Mouse (Mus musculus): ENCODE measurements around the gene Gm5148.
A peak's percentile ranks its signal among the peaks of the same experiment; 100 is the strongest.

Gm5148 gene

DNA sequence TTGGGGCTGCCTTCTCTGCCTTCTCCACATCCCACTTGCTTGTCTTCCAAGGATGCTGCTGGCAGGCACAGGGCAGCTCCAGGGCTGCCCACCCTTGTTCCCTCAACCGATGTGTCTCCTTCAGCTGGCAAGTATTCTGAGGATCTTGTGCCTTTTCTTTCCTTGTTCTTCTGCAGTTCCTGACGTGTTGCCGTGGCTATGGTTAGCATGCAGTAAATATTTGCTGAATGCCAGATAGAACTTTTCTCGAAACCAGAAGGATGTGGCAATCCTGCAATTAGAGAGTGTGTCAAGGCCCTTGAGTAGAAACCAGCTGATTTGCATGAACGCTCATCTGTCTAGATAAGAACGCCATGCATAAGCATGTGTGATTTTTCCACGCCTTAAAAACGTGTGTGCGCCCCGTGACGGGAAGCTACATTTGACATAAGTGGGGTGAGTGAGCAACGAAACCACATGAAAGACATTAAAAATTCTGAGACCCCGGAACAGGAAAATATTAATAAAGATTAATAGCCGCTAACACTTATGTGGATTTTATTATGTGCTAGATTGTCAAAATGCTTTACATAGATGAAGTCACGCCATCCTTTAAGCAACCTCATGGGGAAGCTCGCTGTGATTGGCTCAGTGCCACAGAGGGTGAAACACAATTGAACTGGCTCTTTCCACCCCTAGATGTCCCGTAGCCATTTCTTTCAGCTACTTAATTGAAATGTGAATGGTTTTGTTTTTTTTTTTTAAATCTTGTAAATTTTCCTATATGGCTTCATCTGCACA lies 14.1 kb upstream of the Gm5148 start:
- no peak for DNase-seq (ENCODE audit: low spot score)

DNA sequence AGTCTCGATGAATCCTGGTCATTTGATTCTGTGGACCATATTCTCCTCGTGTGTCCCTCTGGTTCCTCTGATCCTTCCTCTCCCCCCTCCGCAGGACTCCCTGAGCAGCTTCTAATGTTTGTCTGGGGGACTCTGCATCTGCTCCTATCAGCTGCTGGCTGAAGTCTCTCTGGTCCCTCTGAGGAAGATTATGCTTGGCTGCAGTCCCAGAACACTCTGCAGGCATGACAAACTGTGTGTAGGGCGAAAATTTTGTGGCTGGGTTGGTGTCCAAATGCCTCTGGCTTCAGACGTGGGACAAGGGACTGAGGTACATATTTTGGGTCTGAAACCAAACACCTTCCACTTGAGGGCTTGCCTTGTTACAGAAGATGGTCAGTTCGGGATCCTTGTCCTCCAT lies 13.1 kb upstream of the Gm5148 start:
- no peak for DNase-seq (ENCODE audit: low spot score)

DNA sequence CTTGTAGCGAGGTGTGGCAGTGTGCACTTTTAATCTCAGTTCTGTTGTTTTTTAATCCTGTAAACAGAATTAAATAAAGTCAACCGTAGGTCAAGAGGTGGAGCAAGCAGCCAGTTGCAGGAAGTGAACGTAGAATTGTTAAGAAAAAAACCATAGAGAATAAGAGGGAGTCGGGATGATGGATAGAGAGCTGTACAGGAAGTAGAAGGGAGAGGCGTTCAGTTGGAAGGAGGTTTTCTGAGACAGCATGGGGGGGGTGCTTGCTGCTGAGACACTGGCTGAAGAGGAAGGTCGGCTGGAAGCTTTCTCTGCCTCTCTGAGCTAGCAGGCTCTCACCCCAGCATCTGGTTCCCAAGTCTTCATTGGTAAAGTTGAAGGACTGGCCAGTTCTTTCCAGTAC lies 10.9 kb upstream of the Gm5148 start:
- DNase-seq (ENCODE audit: low spot score) = no peak

DNA sequence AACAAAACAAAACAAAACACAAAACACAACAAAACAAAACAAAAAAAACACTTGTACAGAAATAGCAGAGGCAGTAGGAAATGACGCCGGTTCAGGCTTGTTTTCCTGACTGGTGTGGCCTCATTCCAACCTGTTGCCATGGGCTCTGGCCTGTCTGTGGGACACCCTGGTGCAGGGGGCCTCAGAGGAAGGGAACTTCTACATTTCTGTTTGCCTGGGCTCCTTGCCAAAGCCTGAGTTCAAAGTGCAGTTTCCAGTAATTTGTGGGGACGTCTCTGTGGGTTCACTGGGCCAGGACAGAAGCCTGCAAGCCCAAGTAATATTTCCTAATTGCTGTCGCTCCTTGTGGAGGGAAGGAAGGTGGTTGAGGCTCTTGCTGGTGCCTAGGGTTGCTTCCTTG lies 4.9 kb upstream of the Gm5148 start:
- no peak for DNase-seq (ENCODE audit: low spot score)

DNA sequence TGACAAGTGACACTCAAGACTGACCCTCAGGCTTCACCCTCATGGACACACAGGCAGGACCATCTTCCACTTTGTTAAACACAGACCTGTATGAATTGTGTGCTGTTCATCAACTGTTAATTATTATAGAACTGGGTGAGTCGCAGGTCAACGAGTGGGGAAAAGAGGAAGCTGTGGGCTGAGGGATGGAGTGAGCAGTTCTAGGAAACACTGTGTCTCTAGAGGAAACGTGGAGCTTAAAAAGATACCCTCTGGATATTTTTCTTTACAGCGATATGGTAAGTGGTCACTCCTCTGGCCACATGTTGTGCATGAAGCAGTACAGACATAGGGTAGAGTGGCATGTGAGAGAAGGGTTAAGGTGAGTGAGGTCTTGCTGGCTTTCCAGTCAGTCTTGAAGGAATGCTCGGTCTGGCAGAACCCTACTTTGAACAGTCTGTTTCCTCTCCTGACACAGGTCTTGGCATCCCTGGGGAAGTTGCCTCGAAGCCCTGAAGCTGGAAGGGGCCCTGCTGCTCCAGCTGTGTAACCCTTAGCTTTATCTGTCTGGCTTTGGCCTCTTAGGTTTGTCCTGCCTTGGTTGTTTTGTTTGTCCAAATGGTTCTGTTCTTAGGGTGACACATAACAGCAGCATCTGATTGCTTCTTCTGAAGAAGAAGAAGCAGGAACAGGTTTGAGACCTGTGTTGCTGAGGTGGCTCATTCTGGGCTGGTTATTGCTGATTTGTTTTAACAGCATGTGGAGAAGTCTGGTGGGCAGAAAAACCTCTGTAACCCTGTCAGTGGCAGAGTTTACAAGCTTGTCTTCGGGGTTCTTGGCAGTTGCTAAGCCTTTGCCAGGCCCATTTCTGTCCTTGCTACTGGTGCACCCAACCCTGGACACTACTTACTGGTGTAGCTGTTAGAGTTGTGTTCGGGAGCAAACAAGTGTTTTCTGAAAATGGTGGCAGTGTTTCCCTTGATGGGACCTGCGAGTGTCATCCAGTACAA lies 4.1 kb upstream of the Gm5148 start:
- no peak for DNase-seq (ENCODE audit: low spot score)

DNA sequence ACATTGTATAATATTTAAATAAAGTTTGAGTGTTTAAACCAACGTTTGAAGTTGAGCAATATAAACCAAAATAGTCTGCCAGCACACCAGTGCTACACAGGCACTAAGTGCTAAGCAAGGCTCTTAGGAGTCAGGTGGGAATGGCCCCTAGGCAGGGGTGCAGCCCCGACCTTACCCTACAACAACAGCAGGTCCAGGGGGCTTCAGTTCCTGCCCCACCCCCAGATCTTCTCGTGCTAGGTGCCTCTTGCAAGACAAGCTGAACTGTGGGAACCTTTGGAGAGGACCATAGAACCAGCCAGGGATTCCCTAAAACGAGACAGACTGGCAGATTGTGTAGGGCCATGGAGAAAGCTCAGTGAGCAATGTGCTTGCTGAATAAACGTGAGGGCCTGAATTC lies 3.1 kb upstream of the Gm5148 start:
- no peak for DNase-seq (ENCODE audit: low spot score)

DNA sequence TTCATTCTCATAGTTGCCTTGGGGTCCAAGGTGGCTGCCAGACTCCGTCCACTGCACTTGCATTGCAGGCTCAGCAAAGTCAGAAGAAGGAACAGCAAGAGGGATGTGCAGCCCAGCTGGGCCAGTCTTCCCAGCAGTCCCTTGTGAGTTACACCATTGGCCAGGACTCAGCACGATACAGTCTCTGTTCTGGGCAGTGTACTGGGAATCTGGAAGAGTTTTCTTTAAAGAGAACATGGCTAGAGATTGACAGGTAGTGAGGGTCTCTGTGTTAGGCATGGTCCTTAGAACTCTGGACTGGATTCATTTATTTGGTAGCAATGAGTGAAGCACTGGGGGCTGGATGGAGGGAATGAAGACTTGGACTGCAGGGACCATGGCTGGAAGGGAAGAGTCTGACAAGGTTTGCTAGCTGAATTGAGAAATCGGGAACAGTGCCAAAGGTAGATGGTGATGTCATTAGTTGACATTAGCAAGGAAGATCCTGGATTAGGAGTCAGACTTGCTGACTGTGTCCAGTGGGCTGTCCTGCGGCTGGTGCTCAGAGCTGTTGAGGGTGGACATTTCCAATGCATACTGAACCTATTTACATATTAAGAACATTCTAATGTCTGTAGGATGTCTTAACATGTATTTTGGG lies 2.3 kb upstream of the Gm5148 start:
- DNase-seq (ENCODE audit: low spot score) = no peak

DNA sequence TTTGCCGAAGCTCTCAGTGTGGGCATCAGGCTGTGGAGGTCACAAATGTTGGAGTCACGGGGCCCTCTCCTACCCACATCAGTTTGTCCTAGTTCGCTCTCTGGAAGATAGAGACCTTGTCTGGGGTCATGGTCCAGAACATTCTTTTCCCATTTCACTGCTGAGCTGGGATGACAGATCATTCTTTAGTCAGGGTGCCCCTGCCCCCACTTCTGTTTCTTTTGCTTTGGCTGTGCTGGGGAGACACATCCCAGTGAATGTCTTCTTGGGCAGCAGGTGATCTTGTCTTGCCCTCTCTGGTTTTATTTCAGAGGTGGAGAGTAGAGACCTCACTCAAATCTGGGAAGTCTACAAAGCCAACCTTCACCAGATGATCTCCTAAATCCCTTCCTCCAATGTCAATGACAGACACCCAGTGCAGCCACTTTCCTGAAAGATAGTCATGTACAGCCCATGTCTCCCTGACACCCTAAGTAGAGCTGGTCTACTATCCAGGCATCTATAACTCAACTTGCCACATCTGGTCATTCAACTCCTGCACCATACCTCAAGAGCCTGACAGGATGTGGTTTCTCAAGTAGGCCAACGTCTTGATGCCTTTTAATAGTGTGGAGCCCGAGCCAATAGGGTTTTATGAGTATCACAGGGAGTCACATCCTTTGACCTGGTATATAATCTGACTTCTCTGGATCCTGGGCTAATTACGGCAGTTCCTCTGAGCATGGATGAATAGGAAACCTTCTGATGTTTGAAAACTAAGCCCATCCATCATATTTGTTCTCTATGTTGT lies 851 bp upstream of the Gm5148 start:
- no peak for DNase-seq (ENCODE audit: low spot score)

DNA sequence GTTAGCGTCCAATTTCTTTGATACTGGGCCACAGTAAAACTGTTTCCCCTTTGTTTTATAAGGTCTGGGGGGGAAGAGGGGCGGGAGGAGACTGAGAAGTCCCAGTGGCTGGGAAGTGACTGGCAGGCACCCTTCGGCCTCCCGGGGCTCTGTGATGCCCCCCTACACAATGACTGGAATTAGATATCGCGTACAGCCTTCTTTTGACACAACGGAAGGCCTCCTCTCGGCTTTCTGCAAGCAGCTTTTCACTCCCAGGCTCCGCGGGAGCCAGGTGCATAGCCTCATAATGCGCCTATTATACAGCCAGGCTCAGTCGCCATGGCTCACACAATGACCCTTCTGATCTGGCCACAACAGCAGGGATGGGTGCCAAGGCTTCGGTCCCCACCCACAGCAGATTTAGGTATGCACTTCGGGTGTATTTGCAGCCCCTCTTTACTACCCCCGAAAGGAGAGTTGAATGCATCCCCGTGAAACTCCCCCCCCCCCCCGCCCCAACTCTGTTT lies 574 bp downstream of the Gm5148 start:
- no peak for DNase-seq (ENCODE audit: low spot score)

DNA sequence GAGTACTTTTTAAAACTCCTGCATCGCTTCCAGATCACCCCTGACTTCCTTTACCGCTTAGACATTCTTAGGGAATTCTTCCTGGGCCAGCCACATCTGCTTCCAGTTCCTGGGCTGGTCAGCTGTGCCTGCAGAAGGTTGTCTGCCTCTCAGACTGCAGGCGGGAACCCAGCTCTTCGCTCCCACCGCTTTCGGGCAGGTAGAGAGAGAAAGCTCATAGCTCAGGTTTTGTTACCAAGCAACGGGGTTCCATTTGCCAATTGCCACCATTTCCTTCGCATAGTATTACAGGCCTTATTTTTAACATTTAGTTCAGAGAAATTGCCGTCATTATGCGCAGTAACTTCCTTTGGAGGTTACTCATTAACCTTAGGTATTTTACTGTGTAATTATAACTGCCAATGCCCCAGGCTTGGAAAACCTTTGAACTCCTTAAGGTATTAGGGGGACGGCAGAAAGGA lies 1.2 kb downstream of the Gm5148 start:
- no peak for DNase-seq (ENCODE audit: low spot score)

DNA sequence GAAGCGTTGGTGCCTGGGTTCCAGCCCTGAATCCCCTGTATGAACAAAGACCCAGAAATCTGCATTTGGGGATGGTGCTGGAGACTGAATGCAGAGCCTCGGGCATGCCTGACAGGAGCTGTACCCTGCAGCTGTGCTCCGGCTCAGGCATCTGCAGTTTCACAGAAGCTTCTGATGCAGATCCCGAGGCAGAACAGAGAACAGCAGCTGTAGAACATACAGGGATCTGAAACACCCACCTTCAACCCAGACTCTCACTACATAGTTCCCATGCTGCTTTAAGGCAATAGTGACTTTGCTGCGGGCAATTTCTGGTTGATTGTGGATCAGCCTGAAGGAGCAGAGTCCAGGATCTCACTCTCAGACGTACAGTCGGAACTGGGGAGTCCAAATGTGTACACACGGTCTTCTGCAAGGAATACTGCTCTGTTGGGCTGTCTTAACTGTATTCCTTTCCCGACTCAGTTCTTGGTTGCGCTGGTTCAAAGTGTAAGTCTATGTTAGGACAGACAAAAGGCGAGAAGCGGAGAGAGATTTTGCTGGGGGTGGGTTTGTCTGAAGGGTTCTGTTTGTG lies 1.7 kb downstream of the Gm5148 start:
- no peak for DNase-seq (ENCODE audit: low spot score)

DNA sequence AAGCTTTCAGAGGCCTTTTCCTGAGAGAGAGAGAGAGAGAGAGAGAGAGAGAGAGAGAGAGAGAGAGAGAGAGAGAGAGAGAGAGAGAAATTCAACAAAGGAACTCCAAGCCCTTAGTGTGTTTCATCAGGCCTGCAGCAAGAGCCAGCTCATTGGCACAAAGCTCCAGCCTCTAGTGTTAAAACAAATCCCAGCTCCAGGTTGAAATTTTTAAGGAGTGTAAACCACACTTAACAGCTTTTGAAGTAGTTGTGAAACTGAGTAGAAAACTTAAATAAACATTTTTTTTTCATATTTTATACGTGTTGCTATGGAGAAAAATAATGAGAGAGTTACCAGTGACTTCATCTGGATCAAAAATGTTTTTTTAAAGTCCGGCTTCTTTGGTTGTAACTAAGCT lies 7.3 kb downstream of the Gm5148 start:
- DNase-seq (ENCODE audit: low spot score) = no peak

DNA sequence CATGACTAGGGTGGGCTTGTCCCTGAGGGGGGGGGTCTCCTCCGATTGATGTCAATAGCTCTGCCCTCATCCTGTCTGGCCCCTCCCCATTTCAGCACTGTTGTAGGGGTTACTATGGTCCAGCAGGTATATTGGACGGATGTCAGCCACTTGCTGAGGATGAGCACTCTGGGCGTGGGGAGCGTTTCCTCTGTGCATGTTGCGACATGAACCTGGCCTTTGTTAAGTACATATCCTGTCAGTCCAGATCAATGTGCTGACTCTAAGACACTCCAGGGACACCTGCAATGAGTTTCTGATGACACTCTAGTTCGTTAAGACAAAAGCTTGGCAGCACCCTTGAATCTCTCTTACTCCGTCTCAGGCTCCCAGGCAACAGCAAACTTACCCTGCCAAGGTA lies 8.6 kb downstream of the Gm5148 start:
- DNase-seq (ENCODE audit: low spot score) = no peak

DNA sequence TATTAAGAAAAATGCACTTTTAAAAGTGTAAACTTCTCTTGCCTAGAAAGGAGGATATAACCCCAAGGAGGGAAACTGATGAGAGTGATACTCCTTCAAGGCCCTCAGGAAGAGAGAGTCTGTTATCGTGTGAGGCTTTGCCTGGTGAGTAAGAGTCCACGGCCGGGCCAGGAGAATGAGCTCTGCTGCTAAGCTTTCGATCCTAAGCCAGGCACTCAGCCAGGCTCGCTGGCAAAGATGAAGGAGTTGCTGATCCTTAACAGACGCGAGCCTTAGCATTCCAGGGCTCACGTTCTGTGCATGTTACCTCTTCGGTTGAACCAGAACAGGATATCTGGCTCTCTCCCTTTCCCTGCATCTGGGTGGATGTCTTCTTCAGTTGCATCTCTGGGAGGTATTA lies 11.8 kb downstream of the Gm5148 start:
- DNase-seq (ENCODE audit: low spot score) = peak; percentile 37

DNA sequence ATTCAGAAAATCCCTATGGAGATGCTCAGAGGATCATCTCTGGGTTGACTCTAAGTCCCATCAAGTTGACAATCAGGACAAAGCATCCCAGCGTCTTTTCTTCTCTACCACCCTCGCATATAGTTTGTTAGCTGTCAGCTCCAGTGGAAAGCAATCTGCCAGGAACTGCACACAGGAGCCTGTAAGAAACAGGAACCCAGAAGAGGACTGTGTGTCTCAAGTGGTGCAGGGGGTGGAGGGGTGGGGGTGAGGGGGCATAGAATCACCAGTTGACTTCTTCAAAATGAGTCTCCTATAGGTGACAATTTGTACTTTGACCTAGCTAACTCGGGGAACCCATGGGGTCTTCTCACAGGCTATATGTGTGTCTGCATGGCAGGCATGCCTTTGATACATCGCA lies 12.7 kb downstream of the Gm5148 start:
- DNase-seq (ENCODE audit: low spot score) = no peak

DNA sequence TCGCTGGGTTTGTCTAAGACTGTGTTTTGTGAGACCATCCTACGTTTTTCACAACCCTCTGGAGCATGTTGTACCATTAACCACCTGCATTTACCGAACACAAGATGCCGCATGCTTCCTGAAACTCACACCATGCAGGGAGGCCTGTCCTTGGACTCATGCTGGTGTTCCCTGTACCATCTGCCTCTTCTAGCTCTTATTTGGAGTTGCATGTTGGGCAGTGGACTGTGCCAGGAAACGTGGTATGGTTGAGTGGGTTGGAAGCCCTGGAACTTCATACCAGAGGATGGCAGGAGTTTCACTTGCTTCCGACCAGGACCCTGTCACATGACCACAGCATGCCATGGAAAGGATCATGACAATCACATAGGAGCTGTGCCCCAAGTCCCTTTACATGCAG lies 16.5 kb downstream of the Gm5148 start:
- no peak for DNase-seq (ENCODE audit: low spot score)

DNA sequence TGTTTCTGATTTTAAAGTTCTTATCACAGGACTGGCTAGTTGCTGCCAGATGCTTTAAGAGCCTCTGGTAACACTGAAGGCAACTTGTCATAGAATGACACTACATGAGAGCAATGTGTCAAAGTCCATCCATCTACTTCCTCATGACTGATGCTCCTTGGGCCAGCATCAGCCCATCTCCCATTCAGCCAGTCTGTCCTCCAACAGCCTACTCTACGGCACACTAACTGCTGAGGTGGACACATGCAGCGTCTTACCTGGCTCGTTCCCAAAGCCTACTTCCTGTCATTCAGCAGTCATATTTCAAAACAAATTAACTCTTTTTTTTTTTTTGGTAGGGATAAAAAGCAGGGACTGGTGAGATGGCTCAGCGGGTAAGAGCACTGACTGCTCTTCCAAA lies 17.9 kb downstream of the Gm5148 start:
- DNase-seq (ENCODE audit: low spot score) = no peak

DNA sequence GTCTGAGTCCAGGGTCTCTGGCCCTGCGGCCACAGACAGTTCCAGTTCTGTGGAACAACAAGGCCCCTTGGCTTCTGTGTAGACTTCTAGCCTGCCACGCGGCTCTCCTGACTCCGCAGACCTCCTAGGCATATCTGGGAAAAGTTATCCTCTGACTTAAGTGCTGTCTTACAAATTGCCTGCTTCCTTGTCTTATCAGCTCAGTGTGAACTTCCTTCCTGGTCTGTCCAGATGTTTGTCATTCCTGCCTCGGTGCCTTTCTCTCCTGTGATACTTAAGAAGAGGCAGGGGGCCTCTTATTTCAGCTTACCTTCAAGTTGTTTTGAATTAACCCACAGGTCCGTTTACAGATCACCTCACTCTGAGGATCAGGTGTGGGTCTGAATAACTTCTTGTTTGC lies 18.9 kb downstream of the Gm5148 start:
- no peak for DNase-seq (ENCODE audit: low spot score)

DNA sequence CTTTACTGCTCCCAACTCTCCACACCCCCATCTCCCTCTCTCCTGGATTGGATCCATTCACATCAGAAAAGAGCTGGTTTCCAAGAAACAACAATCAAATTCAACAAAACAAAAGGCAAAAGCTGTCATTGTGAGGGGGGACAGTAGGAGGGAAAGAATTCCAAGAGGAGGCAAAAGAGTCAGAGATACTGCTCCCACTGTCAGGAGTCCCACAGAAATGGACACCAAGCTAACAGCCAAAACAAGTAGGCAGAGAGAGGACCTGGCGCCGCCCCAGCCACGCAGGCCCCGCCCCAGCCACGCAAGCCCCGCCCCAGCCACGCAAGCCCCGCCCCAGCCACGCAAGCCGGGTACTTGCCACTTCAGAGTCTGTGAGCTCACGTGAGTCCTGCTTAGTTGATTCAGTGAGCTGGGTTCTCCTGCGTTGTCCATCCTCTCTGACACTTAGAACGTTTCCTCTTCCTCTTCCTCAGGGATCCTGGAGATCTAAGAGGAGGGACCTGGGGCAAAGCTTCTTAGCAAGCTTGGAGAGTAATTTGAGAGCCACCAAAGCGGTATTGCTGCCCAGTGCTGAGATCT lies 19.5 kb downstream of the Gm5148 start:
- no peak for DNase-seq (ENCODE audit: low spot score)

DNA sequence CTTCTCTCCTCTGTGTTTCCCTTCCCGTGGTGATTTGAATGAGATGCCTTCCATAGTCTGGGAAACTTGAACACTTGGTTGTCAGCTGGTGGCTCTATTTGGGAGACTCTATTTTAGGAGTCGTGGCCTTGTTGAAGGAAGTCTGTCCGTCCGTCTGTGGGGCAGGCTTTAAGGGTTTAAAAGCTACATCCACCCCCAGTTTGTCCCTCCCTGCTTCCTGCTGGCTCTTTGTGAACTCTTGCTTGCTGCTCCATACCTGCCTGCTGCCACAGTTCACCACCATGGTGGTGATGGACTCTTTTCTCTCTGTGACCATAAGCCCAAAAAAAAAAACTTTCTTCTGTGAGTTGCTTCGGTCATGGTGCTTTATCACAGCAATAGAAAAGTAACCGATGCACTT lies 21.2 kb downstream of the Gm5148 start:
- no peak for DNase-seq (ENCODE audit: low spot score)

DNA sequence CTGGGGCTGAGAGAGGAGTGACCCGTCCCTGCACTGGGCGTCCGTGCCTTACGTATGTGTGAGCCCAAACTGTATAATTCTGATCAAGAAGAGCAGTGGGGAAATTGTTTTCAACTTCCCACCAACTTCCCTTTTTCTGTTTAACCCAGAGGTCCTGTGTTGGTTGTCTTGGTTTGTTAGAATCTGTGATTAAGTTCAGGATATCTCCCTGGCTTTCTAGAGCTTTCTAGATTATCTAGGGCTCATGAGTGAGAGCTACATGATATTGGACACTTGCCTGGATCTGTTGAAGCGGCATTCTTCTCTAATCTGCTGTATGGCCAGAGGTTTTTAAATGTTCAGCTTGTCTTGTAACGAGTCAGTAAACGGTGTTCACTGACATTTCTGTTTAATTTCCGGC lies 30.7 kb downstream of the Gm5148 start:
- DNase-seq (ENCODE audit: low spot score) = no peak
